Mouse (Mus musculus): ENCODE measurements around the gene Gabarap. TPM values are rescaled to one million over a fixed set of nuclear protein-coding genes. Genes with fewer than 3 reads are reported as not detected.

Gabarap gene
- polyA plus RNA-seq, 1 experiment from 2014 or later = 624 TPM

GRCm38 (mm10) chr11:70020731-70021263, 29.9 kb downstream of the Gabarap start:
- Histone ChIP-seq H3K9me3 (ENCODE audit: control insufficient read depth, low read length) (no peaks in the 10 kb centered on the region), H3K9ac (peak overlapping the region; percentile 94), H3K4me1 (replicated peaks; ENCODE audit: control insufficient read depth, insufficient read depth, low read length) (peaks cover 61% of the 10 kb centered on the region), H3K36me3 (replicated peaks; ENCODE audit: control insufficient read depth, insufficient read depth) (no peaks in the 10 kb centered on the region), H3K4me2 (replicated peaks) (peak overlapping the region; percentile 90), H3K27ac (peak overlapping the region; percentile 95), H3K4me3 (replicated peaks; ENCODE audit: low read length) (peak overlapping the region; percentile 81), H3K27me3 (ENCODE audit: control insufficient read depth, insufficient read depth, low read length) (no peaks in the 10 kb centered on the region)
- peak; percentile 69 for ATAC-seq (ENCODE audit: low FRiP score)
- WGBS = 0% methylated on average over 8 of the region's 8 CpGs
- peak; percentile 78 for DNase-seq (ENCODE audit: low spot score)

GRCm38 (mm10) chr11:70021264-70022132, 30.6 kb downstream of the Gabarap start:
- peak; percentile 88 for ATAC-seq (ENCODE audit: low FRiP score)
- Histone ChIP-seq H3K4me2 (replicated peaks) (peak overlapping the region; percentile 90), H3K9ac (peak overlapping the region; percentile 94), H3K27ac (peak overlapping the region; percentile 95), H3K4me3 (replicated peaks; ENCODE audit: low read length) (peak overlapping the region; percentile 81), H3K9me3 (ENCODE audit: control insufficient read depth, low read length) (no peaks in the 10 kb centered on the region), H3K4me1 (replicated peaks; ENCODE audit: control insufficient read depth, insufficient read depth, low read length) (peaks cover 68% of the 10 kb centered on the region), H3K36me3 (replicated peaks; ENCODE audit: control insufficient read depth, insufficient read depth) (no peaks in the 10 kb centered on the region), H3K27me3 (ENCODE audit: control insufficient read depth, insufficient read depth, low read length) (no peaks in the 10 kb centered on the region)
- under 1% methylated on average over 40 of the region's 40 CpGs for WGBS
- peak; percentile 97 for DNase-seq (ENCODE audit: low spot score)

GRCm38 (mm10) chr11:70023481-70024150, 32.7 kb downstream of the Gabarap start:
- peak overlapping the region; percentile 39 for H3K4me3 ChIP-seq (replicated peaks; ENCODE audit: low read length)
- peak overlapping the region; percentile 64 for H3K9ac ChIP-seq
- WGBS = 6% methylated on average over 19 of the region's 29 CpGs
- no peak for ATAC-seq (ENCODE audit: low FRiP score)
- no peaks in the 10 kb centered on the region for H3K36me3 ChIP-seq (replicated peaks; ENCODE audit: control insufficient read depth, insufficient read depth)
- no peaks in the 10 kb centered on the region for H3K27me3 ChIP-seq (ENCODE audit: control insufficient read depth, insufficient read depth, low read length)
- H3K4me1 ChIP-seq (replicated peaks; ENCODE audit: control insufficient read depth, insufficient read depth, low read length) = peaks cover 81% of the 10 kb centered on the region
- H3K9me3 ChIP-seq (ENCODE audit: control insufficient read depth, low read length) = no peaks in the 10 kb centered on the region
- DNase-seq (ENCODE audit: low spot score) = peak; percentile 67
- H3K4me2 ChIP-seq (replicated peaks) = peak overlapping the region; percentile 62
- peak overlapping the region; percentile 74 for H3K27ac ChIP-seq

GRCm38 (mm10) chr11:70024151-70024514, 33.2 kb downstream of the Gabarap start:
- peak overlapping the region; percentile 74 for H3K27ac ChIP-seq
- ATAC-seq (ENCODE audit: low FRiP score) = no peak
- H3K36me3 ChIP-seq (replicated peaks; ENCODE audit: control insufficient read depth, insufficient read depth) = no peaks in the 10 kb centered on the region
- WGBS = 11% methylated on average over 5 of the region's 6 CpGs
- H3K4me3 ChIP-seq (replicated peaks; ENCODE audit: low read length) = peak overlapping the region; percentile 39
- H3K9ac ChIP-seq = peak overlapping the region; percentile 64
- peak overlapping the region; percentile 62 for H3K4me2 ChIP-seq (replicated peaks)
- no peaks in the 10 kb centered on the region for H3K27me3 ChIP-seq (ENCODE audit: control insufficient read depth, insufficient read depth, low read length)
- peaks cover 83% of the 10 kb centered on the region for H3K4me1 ChIP-seq (replicated peaks; ENCODE audit: control insufficient read depth, insufficient read depth, low read length)
- no peak for DNase-seq (ENCODE audit: low spot score)
- no peaks in the 10 kb centered on the region for H3K9me3 ChIP-seq (ENCODE audit: control insufficient read depth, low read length)

- Histone ChIP-seq H3K4me1 (replicated peaks; ENCODE audit: control insufficient read depth, insufficient read depth, low read length) (peaks cover 79% of the 10 kb centered on the region), H3K4me2 (replicated peaks) (peak overlapping the region; percentile 62), H3K9me3 (ENCODE audit: control insufficient read depth, low read length) (no peaks in the 10 kb centered on the region), H3K27ac (peak overlapping the region; percentile 93), H3K36me3 (replicated peaks; ENCODE audit: control insufficient read depth, insufficient read depth) (peaks cover 11% of the 10 kb centered on the region), H3K27me3 (ENCODE audit: control insufficient read depth, insufficient read depth, low read length) (no peaks in the 10 kb centered on the region), H3K4me3 (replicated peaks; ENCODE audit: low read length) (peak overlapping the region; percentile 16), H3K9ac (peak overlapping the region; percentile 59; the same call in 1 of the 2 replicates)
- no peak for DNase-seq (ENCODE audit: low spot score)
- 1% methylated on average over 19 of the region's 19 CpGs for WGBS
- ATAC-seq (ENCODE audit: low FRiP score) = no peak
Measured at GRCm38 (mm10) chr11:70026689-70027088, 35.7 kb downstream of the Gabarap start.

- H3K4me3 ChIP-seq (replicated peaks; ENCODE audit: low read length) = peak overlapping the region; percentile 16
- H3K9me3 ChIP-seq (ENCODE audit: control insufficient read depth, low read length) = no peaks in the 10 kb centered on the region
- no peaks in the 10 kb centered on the region for H3K27me3 ChIP-seq (ENCODE audit: control insufficient read depth, insufficient read depth, low read length)
- peaks cover 74% of the 10 kb centered on the region for H3K4me1 ChIP-seq (replicated peaks; ENCODE audit: control insufficient read depth, insufficient read depth, low read length)
- peak overlapping the region; percentile 93 for H3K27ac ChIP-seq
- peak overlapping the region; percentile 59; the same call in 1 of the 2 replicates for H3K9ac ChIP-seq
- H3K36me3 ChIP-seq (replicated peaks; ENCODE audit: control insufficient read depth, insufficient read depth) = peaks cover 17% of the 10 kb centered on the region
- H3K4me2 ChIP-seq (replicated peaks) = peak overlapping the region; percentile 62
- ATAC-seq (ENCODE audit: low FRiP score) (no peak), DNase-seq (ENCODE audit: low spot score) (no peak)
- 31% methylated on average over 9 of the region's 9 CpGs for WGBS
Measured at GRCm38 (mm10) chr11:70027397-70027796, 36.5 kb downstream of the Gabarap start.

GRCm38 (mm10) chr11:70028401-70029129, 37.6 kb downstream of the Gabarap start:
- no peak for DNase-seq (ENCODE audit: low spot score)
- peaks cover 63% of the 10 kb centered on the region for H3K4me1 ChIP-seq (replicated peaks; ENCODE audit: control insufficient read depth, insufficient read depth, low read length)
- peak overlapping the region; percentile 59 for H3K9ac ChIP-seq
- peak overlapping the region; percentile 23 for H3K4me3 ChIP-seq (replicated peaks; ENCODE audit: low read length)
- H3K27ac ChIP-seq = peak overlapping the region; percentile 93
- no peaks in the 10 kb centered on the region for H3K9me3 ChIP-seq (ENCODE audit: control insufficient read depth, low read length)
- peaks cover 28% of the 10 kb centered on the region for H3K36me3 ChIP-seq (replicated peaks; ENCODE audit: control insufficient read depth, insufficient read depth)
- WGBS = 13% methylated on average over 12 of the region's 12 CpGs
- no peaks in the 10 kb centered on the region for H3K27me3 ChIP-seq (ENCODE audit: control insufficient read depth, insufficient read depth, low read length)
- peak; percentile 6; the same call in 1 of the 2 replicates for ATAC-seq (ENCODE audit: low FRiP score)
- H3K4me2 ChIP-seq (replicated peaks) = peak overlapping the region; percentile 62

- peak; percentile 94 for DNase-seq (ENCODE audit: low spot score)
- ATAC-seq (ENCODE audit: low FRiP score) = peak; percentile 93
- 1% methylated on average over 20 of the region's 20 CpGs for WGBS
Measured at GRCm38 (mm10) chr11:70029130-70029801, 38.3 kb downstream of the Gabarap start.

More at GRCm38 (mm10) chr11:70029130-70029801, 38.3 kb downstream of the Gabarap start:
- peak overlapping the region; percentile 59 for H3K9ac ChIP-seq
- peaks cover 58% of the 10 kb centered on the region for H3K4me1 ChIP-seq (replicated peaks; ENCODE audit: control insufficient read depth, insufficient read depth, low read length)
- H3K4me2 ChIP-seq (replicated peaks) = peak overlapping the region; percentile 62
- H3K4me3 ChIP-seq (replicated peaks; ENCODE audit: low read length) = peak overlapping the region; percentile 23
- no peaks in the 10 kb centered on the region for H3K9me3 ChIP-seq (ENCODE audit: control insufficient read depth, low read length)
- peaks cover 35% of the 10 kb centered on the region for H3K36me3 ChIP-seq (replicated peaks; ENCODE audit: control insufficient read depth, insufficient read depth)
- H3K27ac ChIP-seq = peak overlapping the region; percentile 93
- H3K27me3 ChIP-seq (ENCODE audit: control insufficient read depth, insufficient read depth, low read length) = no peaks in the 10 kb centered on the region
